Mouse (Mus musculus) lung, postnatal 10 days (tissue): ENCODE data around the gene Itga6.

Experiments
- DNase-seq: peaks from one replicate; pipeline ENCODE4 v3.0.0; 2021

The Itga6 gene

GRCm38 (mm10) chr2:71764961-71765735, 19.7 kb downstream of the Itga6 start:
- no peak for DNase-seq

GRCm38 (mm10) chr2:71766007-71766406, 20.6 kb downstream of the Itga6 start:
- peak; percentile 33 for DNase-seq

GRCm38 (mm10) chr2:71767019-71767610, 21.7 kb downstream of the Itga6 start:
- DNase-seq, result no peak

- DNase-seq, result no peak
Measured at GRCm38 (mm10) chr2:71771762-71772161, 26.3 kb downstream of the Itga6 start.

GRCm38 (mm10) chr2:71773714-71774113, 28.3 kb downstream of the Itga6 start:
- DNase-seq, result no peak

- peak; percentile 40 for DNase-seq
Measured at GRCm38 (mm10) chr2:71774246-71774951, 29.0 kb downstream of the Itga6 start.

GRCm38 (mm10) chr2:71775201-71775611, 29.8 kb downstream of the Itga6 start:
- DNase-seq, result no peak

GRCm38 (mm10) chr2:71779266-71779888, 34.0 kb downstream of the Itga6 start:
- peak; percentile 50 for DNase-seq

GRCm38 (mm10) chr2:71780016-71780415, 34.6 kb downstream of the Itga6 start:
- DNase-seq, result no peak

GRCm38 (mm10) chr2:71785260-71785659, 39.8 kb downstream of the Itga6 start:
- DNase-seq, result no peak

- DNase-seq, result no peak
Measured at GRCm38 (mm10) chr2:71786060-71786459, 40.6 kb downstream of the Itga6 start.

GRCm38 (mm10) chr2:71786591-71787155, 41.3 kb downstream of the Itga6 start:
- peak; percentile 69 for DNase-seq

GRCm38 (mm10) chr2:71787156-71787590, 41.8 kb downstream of the Itga6 start:
- peak; percentile 62 for DNase-seq

GRCm38 (mm10) chr2:71787591-71788460, 42.4 kb downstream of the Itga6 start:
- no peak for DNase-seq

GRCm38 (mm10) chr2:71790752-71791151, 45.3 kb downstream of the Itga6 start:
- DNase-seq, result no peak

GRCm38 (mm10) chr2:71791203-71791602, 45.8 kb downstream of the Itga6 start:
- DNase-seq, result no peak

- no peak for DNase-seq
Measured at GRCm38 (mm10) chr2:71794139-71794538, 48.7 kb downstream of the Itga6 start.

GRCm38 (mm10) chr2:71796787-71797186, 51.4 kb downstream of the Itga6 start:
- DNase-seq, result no peak

- DNase-seq, result no peak
Measured at GRCm38 (mm10) chr2:71800798-71801197, 55.4 kb downstream of the Itga6 start.

GRCm38 (mm10) chr2:71801691-71802090, 56.3 kb downstream of the Itga6 start:
- no peak for DNase-seq

- no peak for DNase-seq
Measured at GRCm38 (mm10) chr2:71802131-71802530, 56.7 kb downstream of the Itga6 start.

GRCm38 (mm10) chr2:71805120-71805519, 59.7 kb downstream of the Itga6 start:
- DNase-seq, result no peak
